28 mouse cellular contexts compared by ENCODE assay signal in genomic region chr7:75529857-75530437, GRCm38 (mm10).
DNase-seq lines count a peak whose midpoint lies in the region; ATAC-seq and TF ChIP-seq lines count a peak whose summit lies in the region.
"Had no signal": no experiment of that assay in that cellular context is flagged by ENCODE, and none has a peak within 500 bp of the region (broad histone marks: within the 10 kb centered on the region; RNA-seq: fewer than 3 reads in every experiment).

No protein-coding gene starts in this region.

- TF ChIP-seq EP300 in CH12.LX (IDR thresholded peaks at IDR 0.05; ENCODE audit: low read length), result peak; percentile 84

- TF ChIP-seq RAD21 in CH12.LX (IDR thresholded peaks at IDR 0.05; ENCODE audit: low read depth, low read length), result no peak

- H3K79me2 ChIP-seq in CH12.LX (replicated peaks; ENCODE audit: control insufficient read depth, extremely low read depth, insufficient read depth, poor library complexity, severe bottlenecking), result no peaks in the 10 kb centered on the region; the same call in 1 of the 2 replicates

- 70% methylated on average over 7 of the region's 7 CpGs for WGBS in stomach, embryonic 16.5 days

- no peaks in the 10 kb centered on the region for H3K9me3 ChIP-seq in CH12.LX (replicated peaks; ENCODE audit: low read length)
- no peaks in the 10 kb centered on the region for H3K9me3 ChIP-seq in stomach, embryonic 16.5 days (replicated peaks; ENCODE audit: control insufficient read depth, low read length)
- H3K9me3 ChIP-seq: embryonic facial prominence, embryonic 10.5 days; forebrain, embryonic 10.5 days; hindbrain, embryonic 12.5 days; limb, embryonic 12.5 days; liver, embryonic 12.5 days; neural tube, embryonic 12.5 days; stomach, embryonic 15.5 days had no signal

- H3K27ac ChIP-seq in CH12.LX (ENCODE audit: insufficient read depth, low read depth), result no peak overlapping the region
- H3K27ac ChIP-seq in stomach, embryonic 16.5 days (ENCODE audit: low read length), result peak overlapping the region; percentile 4; the same call in 1 of the 2 replicates
- H3K27ac ChIP-seq: embryonic facial prominence, embryonic 10.5 days; forebrain, embryonic 10.5 days; heart, adult 2 months; hindbrain, embryonic 12.5 days; limb, embryonic 12.5 days; liver, embryonic 12.5 days; neural tube, embryonic 12.5 days; stomach, embryonic 15.5 days had no signal

- peaks cover 8 to 49% of the 10 kb centered on the region in 2 experiments for H3K4me1 ChIP-seq in CH12.LX (ENCODE audit: control insufficient read depth in 1 of 2, insufficient read depth in 2 of 2)
- H3K4me1 ChIP-seq in stomach, embryonic 16.5 days (ENCODE audit: control insufficient read depth, insufficient read depth, low read length), result peaks cover 26% of the 10 kb centered on the region
- H3K4me1 ChIP-seq: forebrain, embryonic 10.5 days; hindbrain, embryonic 12.5 days; neural tube, embryonic 12.5 days had no signal

- no peak overlapping the region for H3K9ac ChIP-seq in CH12.LX (ENCODE audit: insufficient read depth, low read depth)
- H3K9ac ChIP-seq in stomach, embryonic 16.5 days (ENCODE audit: low read length), result no peak overlapping the region
- H3K9ac ChIP-seq: hindbrain, embryonic 12.5 days; limb, embryonic 12.5 days; liver, embryonic 12.5 days; neural tube, embryonic 12.5 days; stomach, embryonic 15.5 days had no signal

- dilution Hi-C loops in CH12.LX (cut with MboI; ENCODE audit: extremely low pct_ligation_motif_present, extremely low pct_unique_long_range_greater_than_20kb, low sequenced_read_pairs), result no loop called here

- peak; percentile 84 for DNase-seq in heart, adult 11 months
- no peak for DNase-seq in heart, adult 8-10 months (ENCODE audit: low spot score)
- DNase-seq in CH12.LX (ENCODE audit: extremely low read depth), result peak; percentile 65
- no peak for DNase-seq in right cerebral cortex, postnatal 36 days (ENCODE audit: low spot score in 2 of 2)
- DNase-seq in urinary bladder, postnatal 4 days (ENCODE audit: low spot score in 2 of 2), result no peak
- DNase-seq in lung, adult 18-20 months, result no peak
- DNase-seq: adrenal gland, postnatal 25 days; cerebellum, adult 9-10 months; gastrocnemius, postnatal 10 days; heart, adult 2 months; kidney, adult 8-10 months; kidney, postnatal 10 days; lung, adult 2 months; midbrain, embryonic 14.5 days; retina, postnatal 1 day; right cerebral cortex, postnatal 4 days; thymus, adult 2 months; thymus, postnatal 4 days had no signal

- peak overlapping the region; percentile 17; the same call in 1 of the 2 replicates for H3K4me2 ChIP-seq in CH12.LX (ENCODE audit: insufficient read depth, low read depth, poor library complexity, severe bottlenecking)
- H3K4me2 ChIP-seq in stomach, embryonic 16.5 days (ENCODE audit: low read depth, low read length), result no peak overlapping the region
- H3K4me2 ChIP-seq: hindbrain, embryonic 12.5 days; limb, embryonic 12.5 days; liver, embryonic 12.5 days; neural tube, embryonic 12.5 days; stomach, embryonic 15.5 days had no signal

- in situ Hi-C loops in CH12.LX (cut with MboI; ENCODE audit: low pct_ligation_motif_present, low pct_unique_long_range_greater_than_20kb, low sequenced_read_pairs), result no loop called here

- no peaks in the 10 kb centered on the region for H3K36me3 ChIP-seq in CH12.LX (replicated peaks in 1 of 2; ENCODE audit: control insufficient read depth in 1 of 2, insufficient read depth in 1 of 2, low read length in 1 of 2)
- H3K36me3 ChIP-seq in stomach, embryonic 16.5 days (ENCODE audit: control insufficient read depth, insufficient read depth, low read length), result no peaks in the 10 kb centered on the region
- H3K36me3 ChIP-seq: embryonic facial prominence, embryonic 10.5 days; forebrain, embryonic 10.5 days; hindbrain, embryonic 12.5 days; limb, embryonic 12.5 days; liver, embryonic 12.5 days; neural tube, embryonic 12.5 days; stomach, embryonic 15.5 days had no signal

- H3K4me3 ChIP-seq in CH12.LX (replicated peaks in 1 of 3; ENCODE audit: low read depth in 2 of 3, low read length in 2 of 3, poor library complexity in 1 of 3), result no peak overlapping the region
- H3K4me3 ChIP-seq in stomach, embryonic 16.5 days (replicated peaks; ENCODE audit: low read length), result no peak overlapping the region
- H3K4me3 ChIP-seq: embryonic facial prominence, embryonic 10.5 days; forebrain, embryonic 10.5 days; heart, adult 2 months; hindbrain, embryonic 12.5 days; limb, embryonic 12.5 days; liver, embryonic 12.5 days; neural tube, embryonic 12.5 days; stomach, embryonic 15.5 days had no signal

- 0 out of 2 replicates have a peak, but pooled peaks have one; percentile 26 for ATAC-seq in megakaryocyte-erythroid progenitor cell, adult 5-6 weeks (replicated peaks; ENCODE audit: low FRiP score, low TSS enrichment, poor library complexity, severe bottlenecking)
- ATAC-seq in stomach, embryonic 16.5 days (ENCODE audit: insufficient read depth, low FRiP score), result no peak
- ATAC-seq: forebrain, embryonic 16.5 days; liver, embryonic 12.5 days had no signal

- TF ChIP-seq CTCF in CH12.LX (conservative IDR thresholded peaks at IDR 0.05 in 1 of 2, IDR thresholded peaks at IDR 0.05 in 1 of 2; ENCODE audit: low read depth in 2 of 2, low read length in 2 of 2), result no peak

- no peak for TF ChIP-seq POLR2A in CH12.LX (IDR thresholded peaks at IDR 0.05; ENCODE audit: low read depth, low read length)

- no peaks in the 10 kb centered on the region for H3K27me3 ChIP-seq in CH12.LX (replicated peaks)
- H3K27me3 ChIP-seq in stomach, embryonic 16.5 days (ENCODE audit: control insufficient read depth, insufficient read depth, low read length), result no peaks in the 10 kb centered on the region
- H3K27me3 ChIP-seq: hindbrain, embryonic 12.5 days; limb, embryonic 12.5 days; liver, embryonic 12.5 days; neural tube, embryonic 12.5 days; stomach, embryonic 15.5 days had no signal

TF ChIP-seq in CH12.LX, 34 proteins besides CTCF, POLR2A, EP300 and RAD21:
- no peak for TF ChIP-seq MYC (IDR thresholded peaks at IDR 0.05; ENCODE audit: low read depth, low read length)
- peak; percentile 75 for TF ChIP-seq TCF12 (IDR thresholded peaks at IDR 0.05; ENCODE audit: low read depth, low read length)
- no peak for TF ChIP-seq CHD2 (IDR thresholded peaks at IDR 0.05; ENCODE audit: low read length)
- 0 out of 2 replicates have a peak, but pooled peaks have one; percentile 22 for TF ChIP-seq MAFK (IDR thresholded peaks at IDR 0.05; ENCODE audit: insufficient replicate concordance, low read length)
- no peak for TF ChIP-seq MEF2A (IDR thresholded peaks at IDR 0.05; ENCODE audit: borderline replicate concordance, low read depth, low read length)
- no peak for TF ChIP-seq POLR2AphosphoS2 (IDR thresholded peaks at IDR 0.05; ENCODE audit: low read depth, low read length)
- TF ChIP-seq TBP (conservative IDR thresholded peaks at IDR 0.05; ENCODE audit: low read depth, low read length), result no peak
- no peak for TF ChIP-seq PAX5 (IDR thresholded peaks at IDR 0.05; ENCODE audit: low read length)
- peak; percentile 60; the same call in 1 of the 2 replicates for TF ChIP-seq MAX (IDR thresholded peaks at IDR 0.05; ENCODE audit: low read length)
- TF ChIP-seq GABPA (IDR thresholded peaks at IDR 0.05; ENCODE audit: insufficient replicate concordance, low read depth, low read length), result no peak
- no peak for TF ChIP-seq MAZ (IDR thresholded peaks at IDR 0.05; ENCODE audit: low read depth, low read length)
- no peak for TF ChIP-seq JUN (IDR thresholded peaks at IDR 0.05; ENCODE audit: insufficient read depth, low read depth, low read length)
- TF ChIP-seq RCOR1 (conservative IDR thresholded peaks at IDR 0.05; ENCODE audit: low read depth, low read length), result no peak
- no peak for TF ChIP-seq ZNF384 (IDR thresholded peaks at IDR 0.05; ENCODE audit: low read depth, low read length)
- 0 out of 2 replicates have a peak, but pooled peaks have one; percentile 65 for TF ChIP-seq UBTF (IDR thresholded peaks at IDR 0.05; ENCODE audit: low read depth, low read length)
- TF ChIP-seq IRF4 (IDR thresholded peaks at IDR 0.05; ENCODE audit: low read depth, low read length), result peak; percentile 79
- no peak for TF ChIP-seq HCFC1 (IDR thresholded peaks at IDR 0.05; ENCODE audit: low read depth, low read length)
- TF ChIP-seq ETS1 (conservative IDR thresholded peaks at IDR 0.05; ENCODE audit: low read depth, low read length), result peak; percentile 34
- TF ChIP-seq ZC3H11A (IDR thresholded peaks at IDR 0.05; ENCODE audit: low read depth, low read length), result no peak
- no peak for TF ChIP-seq NRF1 (IDR thresholded peaks at IDR 0.05; ENCODE audit: low read depth, low read length)
- peak; percentile 24; the same call in 1 of the 2 replicates for TF ChIP-seq SIN3A (IDR thresholded peaks at IDR 0.05; ENCODE audit: low read length)
- TF ChIP-seq CHD1 (IDR thresholded peaks at IDR 0.05; ENCODE audit: low read depth, low read length), result no peak
- no peak for TF ChIP-seq ZMIZ1 (IDR thresholded peaks at IDR 0.05; ENCODE audit: low read depth, low read length)
- TF ChIP-seq USF1 (IDR thresholded peaks at IDR 0.05; ENCODE audit: low read depth, low read length), result no peak
- TF ChIP-seq USF2 (conservative IDR thresholded peaks at IDR 0.05; ENCODE audit: low read depth, low read length), result no peak
- no peak for TF ChIP-seq SMC3 (IDR thresholded peaks at IDR 0.05; ENCODE audit: low read depth, low read length)
- TF ChIP-seq MXI1 (IDR thresholded peaks at IDR 0.05; ENCODE audit: low read depth, low read length), result peak; percentile 45; the same call in 1 of the 2 replicates
- no peak for TF ChIP-seq KAT2A (IDR thresholded peaks at IDR 0.05; ENCODE audit: insufficient replicate concordance, low read length)
- TF ChIP-seq JUND (conservative IDR thresholded peaks at IDR 0.05; ENCODE audit: low read depth, low read length), result no peak
- TF ChIP-seq ZKSCAN1 (IDR thresholded peaks at IDR 0.05; ENCODE audit: borderline replicate concordance, low read depth, low read length), result no peak
- TF ChIP-seq NELFE (IDR thresholded peaks at IDR 0.05; ENCODE audit: low read depth, low read length), result no peak
- TF ChIP-seq E2F4 (IDR thresholded peaks at IDR 0.05; ENCODE audit: insufficient replicate concordance, low read depth, low read length), result no peak
- peak; percentile 55; the same call in 1 of the 2 replicates for TF ChIP-seq ELF1 (IDR thresholded peaks at IDR 0.05; ENCODE audit: low read depth, low read length)
- TF ChIP-seq BHLHE40 (IDR thresholded peaks at IDR 0.05; ENCODE audit: low read depth, low read length), result peak; percentile 42; the same call in 1 of the 2 replicates

Comparison
In these comparisons a context has a peak if more than half of its experiments do, and no peak if none do; other contexts are left out.
1. DNase-seq: peak in heart, adult 11 months (single experiment) and CH12.LX (single experiment); none in heart, adult 8-10 months (single experiment), right cerebral cortex, postnatal 36 days (0 of 2), urinary bladder, postnatal 4 days (0 of 2) and lung, adult 18-20 months (0 of 2).